Mouse (Mus musculus) small intestine, adult 2 months (tissue): ENCODE data around the gene Gm7534.
"Not testable (repeated sequence)": the region's sequence is repeated elsewhere in the genome, so short reads cannot be mapped to it uniquely, and the experiment has no call there.

Experiments used
- CTCF ChIP-seq: fragments of 200-500 bp; IDR thresholded peaks from 2 replicates; pipeline ENCODE4 v1.5.1; 2012; ENCODE audit warnings: low read depth, mild to moderate bottlenecking, control low read depth, inconsistent platforms, low read length, moderate library complexity, mixed read lengths; ENCODE audit not compliant: insufficient replicate concordance, insufficient read length; ENCODE audit errors: extremely low read depth
- POLR2A ChIP-seq: fragments of 200-500 bp; IDR thresholded peaks from 2 replicates; pipeline ENCODE4 v1.6.1; 2012; ENCODE audit warnings: low read depth, mild to moderate bottlenecking, control low read depth, inconsistent platforms, low read length, moderate library complexity

GRCm38 (mm10) chr4:134144297-134144696, 58.5 kb downstream of the Gm7534 start:
- TF ChIP-seq CTCF, POLR2A: not testable (repeated sequence)
